Mouse (Mus musculus): ENCODE data around the gene Spint5.

Spint5 gene

GRCm38 (mm10) chr2:164737377-164738090 is 22.4 kb downstream of the Spint5 start:
- no peak for DNase-seq (ENCODE audit: low spot score)

GRCm38 (mm10) chr2:164739876-164740275 is 24.8 kb downstream of the Spint5 start:
- DNase-seq (ENCODE audit: low spot score), result no peak

- no peak for DNase-seq (ENCODE audit: low spot score)
Observed at GRCm38 (mm10) chr2:164744987-164745386, 29.9 kb downstream of the Spint5 start.

GRCm38 (mm10) chr2:164745843-164746479 is 30.9 kb downstream of the Spint5 start, which contains the start of the genes Wfdc3 and Dnttip1:
Gene Wfdc3, minus strand, starts transcription at chr2:164745931.
Gene Dnttip1, plus strand, starts transcription at chr2:164745983.
- peak; percentile 89 for DNase-seq (ENCODE audit: low spot score)

- DNase-seq (ENCODE audit: low spot score), result no peak
Observed at GRCm38 (mm10) chr2:164746693-164747092, 31.6 kb downstream of the Spint5 start.

GRCm38 (mm10) chr2:164748191-164748590 is 33.1 kb downstream of the Spint5 start:
- no peak for DNase-seq (ENCODE audit: low spot score)

GRCm38 (mm10) chr2:164748991-164749390 is 33.9 kb downstream of the Spint5 start:
- no peak for DNase-seq (ENCODE audit: low spot score)

- DNase-seq (ENCODE audit: low spot score), result no peak
Observed at GRCm38 (mm10) chr2:164752454-164752853, 37.3 kb downstream of the Spint5 start.

GRCm38 (mm10) chr2:164754105-164754504 is 39.0 kb downstream of the Spint5 start:
- no peak for DNase-seq (ENCODE audit: low spot score)

GRCm38 (mm10) chr2:164754800-164755199 is 39.7 kb downstream of the Spint5 start:
- DNase-seq (ENCODE audit: low spot score), result no peak

- DNase-seq (ENCODE audit: low spot score), result no peak
Observed at GRCm38 (mm10) chr2:164757841-164758240, 42.7 kb downstream of the Spint5 start.

- DNase-seq (ENCODE audit: low spot score), result no peak
Observed at GRCm38 (mm10) chr2:164758692-164759091, 43.6 kb downstream of the Spint5 start.

- no peak for DNase-seq (ENCODE audit: low spot score)
Observed at GRCm38 (mm10) chr2:164760059-164760833, 45.1 kb downstream of the Spint5 start.

GRCm38 (mm10) chr2:164761502-164761901 is 46.4 kb downstream of the Spint5 start:
- no peak for DNase-seq (ENCODE audit: low spot score)

GRCm38 (mm10) chr2:164761971-164762370 is 46.9 kb downstream of the Spint5 start:
- DNase-seq (ENCODE audit: low spot score), result no peak

- DNase-seq (ENCODE audit: low spot score), result no peak
Observed at GRCm38 (mm10) chr2:164762593-164762992, 47.5 kb downstream of the Spint5 start.

- no peak for DNase-seq (ENCODE audit: low spot score)
Observed at GRCm38 (mm10) chr2:164765841-164766240, 50.7 kb downstream of the Spint5 start.

Data from ovary, postnatal 10 days (tissue).